Mouse (Mus musculus): ENCODE measurements around the gene Foxo1. TPM values are rescaled to one million over a fixed set of nuclear protein-coding genes. Genes with fewer than 3 reads are reported as not detected.

Foxo1 gene
- total and polyA plus RNA-seq, 2 experiments from 2014 or later = 3.6 to 5.8 TPM

DNA sequence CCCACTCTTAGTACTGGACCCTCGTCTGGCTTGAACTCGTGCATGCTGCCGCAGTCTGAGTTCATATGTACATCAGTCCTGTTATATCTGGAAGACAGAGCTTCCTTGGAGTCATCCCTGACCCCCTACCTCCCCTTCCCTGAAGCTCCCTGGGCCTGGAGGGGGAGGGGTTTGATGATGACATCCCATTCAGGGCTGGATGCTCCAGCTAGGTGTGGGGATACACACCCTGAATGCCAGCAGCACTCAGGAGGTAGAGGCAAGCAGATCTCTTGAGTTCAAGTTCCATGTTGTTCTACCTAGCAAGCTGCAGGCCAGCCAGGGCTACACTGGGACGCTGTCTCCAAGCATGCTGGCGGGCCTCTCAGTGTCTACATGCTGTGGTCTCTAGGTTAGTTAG is 56.9 kb downstream of the Foxo1 start:
- TF ChIP-seq CTCF (IDR thresholded peaks at IDR 0.05) = no peak
- no peak overlapping the region for H3K9ac ChIP-seq (replicated peaks; ENCODE audit: low read length, poor library complexity, severe bottlenecking)
- DNase-seq (ENCODE audit: low spot score) (no peak), ATAC-seq (ENCODE audit: low FRiP score) (no peak)
- H3K4me2 ChIP-seq (ENCODE audit: low read depth, low read length, poor library complexity, severe bottlenecking) = no peak overlapping the region
- 96% methylated on average over 5 of the region's 5 CpGs for WGBS
- H3K4me1 ChIP-seq (ENCODE audit: insufficient read depth, low read length) = no peaks in the 10 kb centered on the region; the same call in 1 of the 2 replicates
- H3K9me3 ChIP-seq (ENCODE audit: low read length) = no peaks in the 10 kb centered on the region
- H3K4me3 ChIP-seq (ENCODE audit: low read depth, low read length) = no peak overlapping the region
- no peaks in the 10 kb centered on the region for H3K36me3 ChIP-seq (ENCODE audit: insufficient read depth, low read length)
- no peaks in the 10 kb centered on the region for H3K27me3 ChIP-seq (ENCODE audit: insufficient read depth, low read length)
- H3K27ac ChIP-seq (ENCODE audit: low read depth, low read length) = no peak overlapping the region

DNA sequence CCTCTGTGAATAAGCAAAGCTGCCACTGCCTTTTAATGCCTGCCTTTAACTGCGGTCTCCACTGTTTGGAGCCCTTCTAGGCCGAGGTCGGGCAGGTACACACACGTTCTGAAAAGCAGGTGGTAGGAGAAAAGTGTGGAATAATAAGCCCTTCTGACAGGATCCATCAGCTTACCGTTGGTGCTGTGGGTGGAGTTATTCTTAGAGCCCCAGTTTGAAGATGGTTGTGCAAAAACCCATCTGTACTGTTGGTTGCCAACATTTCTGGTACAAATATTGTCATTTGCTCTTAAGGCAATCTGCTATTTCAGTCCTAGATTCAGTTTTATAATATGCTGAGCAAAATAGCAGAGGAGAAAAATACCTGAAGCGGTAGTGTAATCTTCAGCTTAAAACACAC is 58.6 kb downstream of the Foxo1 start:
- WGBS = 82% methylated on average over 6 of the region's 6 CpGs
- no peak overlapping the region for H3K9ac ChIP-seq (replicated peaks; ENCODE audit: low read length, poor library complexity, severe bottlenecking)

DNA sequence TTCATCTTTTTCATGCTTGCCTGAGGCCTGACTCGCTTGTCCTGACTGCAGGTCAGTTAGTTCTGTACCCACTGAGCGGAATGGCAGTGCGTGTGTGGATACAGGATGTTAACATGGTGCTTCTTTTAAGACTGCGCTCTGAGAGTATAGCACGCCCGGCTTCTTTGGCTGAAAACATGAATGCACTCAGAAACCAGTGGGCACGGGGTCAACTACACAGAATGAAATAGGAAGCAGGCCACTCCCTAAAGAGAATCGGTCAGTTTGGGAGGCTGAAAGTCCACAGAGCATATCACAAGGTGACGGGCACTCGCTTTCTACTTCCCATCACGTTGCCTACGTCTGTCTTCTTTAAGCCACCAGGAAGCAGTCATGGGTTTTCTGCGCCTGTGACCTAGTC is 59.0 kb downstream of the Foxo1 start:
- ATAC-seq (ENCODE audit: low FRiP score) (no peak), DNase-seq (ENCODE audit: low spot score) (no peak)
- no peaks in the 10 kb centered on the region; the same call in 1 of the 2 replicates for H3K4me1 ChIP-seq (ENCODE audit: insufficient read depth, low read length)
- no peak overlapping the region for H3K9ac ChIP-seq (replicated peaks; ENCODE audit: low read length, poor library complexity, severe bottlenecking)
- H3K4me2 ChIP-seq (ENCODE audit: low read depth, low read length, poor library complexity, severe bottlenecking) = no peak overlapping the region
- H3K27ac ChIP-seq (ENCODE audit: low read depth, low read length) = no peak overlapping the region
- H3K9me3 ChIP-seq (ENCODE audit: low read length) = no peaks in the 10 kb centered on the region
- no peak overlapping the region for H3K4me3 ChIP-seq (ENCODE audit: low read depth, low read length)
- H3K27me3 ChIP-seq (ENCODE audit: insufficient read depth, low read length) = no peaks in the 10 kb centered on the region
- no peaks in the 10 kb centered on the region for H3K36me3 ChIP-seq (ENCODE audit: insufficient read depth, low read length)
- TF ChIP-seq CTCF (IDR thresholded peaks at IDR 0.05) = no peak
- WGBS = 85% methylated on average over 13 of the region's 13 CpGs

More for the DNA sequence above, 58.6 kb downstream of the Foxo1 start:
- H3K4me3 ChIP-seq (ENCODE audit: low read depth, low read length) = no peak overlapping the region
- ATAC-seq (ENCODE audit: low FRiP score) (no peak), DNase-seq (ENCODE audit: low spot score) (no peak)
- TF ChIP-seq CTCF (IDR thresholded peaks at IDR 0.05) = no peak
- no peak overlapping the region for H3K4me2 ChIP-seq (ENCODE audit: low read depth, low read length, poor library complexity, severe bottlenecking)
- H3K4me1 ChIP-seq (ENCODE audit: insufficient read depth, low read length) = no peaks in the 10 kb centered on the region; the same call in 1 of the 2 replicates
- H3K27me3 ChIP-seq (ENCODE audit: insufficient read depth, low read length) = no peaks in the 10 kb centered on the region
- no peak overlapping the region for H3K27ac ChIP-seq (ENCODE audit: low read depth, low read length)
- H3K36me3 ChIP-seq (ENCODE audit: insufficient read depth, low read length) = no peaks in the 10 kb centered on the region
- no peaks in the 10 kb centered on the region for H3K9me3 ChIP-seq (ENCODE audit: low read length)

- no peak for TF ChIP-seq CTCF (IDR thresholded peaks at IDR 0.05)
- Histone ChIP-seq H3K4me3 (ENCODE audit: low read depth, low read length) (no peak overlapping the region), H3K36me3 (ENCODE audit: insufficient read depth, low read length) (no peaks in the 10 kb centered on the region), H3K9ac (replicated peaks; ENCODE audit: low read length, poor library complexity, severe bottlenecking) (no peak overlapping the region), H3K9me3 (ENCODE audit: low read length) (no peaks in the 10 kb centered on the region), H3K27ac (ENCODE audit: low read depth, low read length) (no peak overlapping the region), H3K4me1 (ENCODE audit: insufficient read depth, low read length) (no peaks in the 10 kb centered on the region), H3K4me2 (ENCODE audit: low read depth, low read length, poor library complexity, severe bottlenecking) (no peak overlapping the region), H3K27me3 (ENCODE audit: insufficient read depth, low read length) (no peaks in the 10 kb centered on the region)
- no peak for ATAC-seq (ENCODE audit: low FRiP score)
- 93% methylated on average over 1 of the region's 1 CpGs for WGBS
- DNase-seq (ENCODE audit: low spot score) = no peak
Measured at GRCm38 (mm10) chr3:52331709-52332108, 63.6 kb downstream of the Foxo1 start.

DNA sequence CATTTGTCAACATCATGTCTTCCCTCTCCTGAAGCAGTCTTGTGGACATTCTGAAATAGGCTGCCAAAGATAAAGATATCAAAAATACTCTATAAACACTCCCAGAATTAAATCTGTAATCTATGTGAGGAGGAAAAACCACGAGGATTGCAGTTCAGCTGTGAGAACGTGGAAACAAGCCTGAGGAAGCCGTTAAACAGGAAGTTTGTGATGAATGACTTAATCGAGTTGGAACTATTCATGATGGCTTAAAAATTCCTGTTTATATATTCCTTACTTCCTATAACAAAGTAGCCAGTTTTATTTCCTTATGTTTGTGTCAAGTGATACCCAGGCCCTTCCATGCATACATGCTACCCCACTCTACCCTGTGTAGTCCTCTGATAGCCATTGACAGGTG is 70.6 kb downstream of the Foxo1 start:
- no peak overlapping the region for H3K4me3 ChIP-seq (ENCODE audit: low read depth, low read length)
- DNase-seq (ENCODE audit: low spot score) (no peak), ATAC-seq (ENCODE audit: low FRiP score) (no peak)
- 78% methylated on average over 4 of the region's 4 CpGs for WGBS
- no peaks in the 10 kb centered on the region; the same call in 1 of the 2 replicates for H3K4me1 ChIP-seq (ENCODE audit: insufficient read depth, low read length)
- H3K27ac ChIP-seq (ENCODE audit: low read depth, low read length) = no peak overlapping the region
- no peak overlapping the region for H3K9ac ChIP-seq (replicated peaks; ENCODE audit: low read length, poor library complexity, severe bottlenecking)
- H3K27me3 ChIP-seq (ENCODE audit: insufficient read depth, low read length) = no peaks in the 10 kb centered on the region
- H3K4me2 ChIP-seq (ENCODE audit: low read depth, low read length, poor library complexity, severe bottlenecking) = no peak overlapping the region
- H3K9me3 ChIP-seq (ENCODE audit: low read length) = no peaks in the 10 kb centered on the region
- H3K36me3 ChIP-seq (ENCODE audit: insufficient read depth, low read length) = no peaks in the 10 kb centered on the region
- no peak for TF ChIP-seq CTCF (IDR thresholded peaks at IDR 0.05)

DNA sequence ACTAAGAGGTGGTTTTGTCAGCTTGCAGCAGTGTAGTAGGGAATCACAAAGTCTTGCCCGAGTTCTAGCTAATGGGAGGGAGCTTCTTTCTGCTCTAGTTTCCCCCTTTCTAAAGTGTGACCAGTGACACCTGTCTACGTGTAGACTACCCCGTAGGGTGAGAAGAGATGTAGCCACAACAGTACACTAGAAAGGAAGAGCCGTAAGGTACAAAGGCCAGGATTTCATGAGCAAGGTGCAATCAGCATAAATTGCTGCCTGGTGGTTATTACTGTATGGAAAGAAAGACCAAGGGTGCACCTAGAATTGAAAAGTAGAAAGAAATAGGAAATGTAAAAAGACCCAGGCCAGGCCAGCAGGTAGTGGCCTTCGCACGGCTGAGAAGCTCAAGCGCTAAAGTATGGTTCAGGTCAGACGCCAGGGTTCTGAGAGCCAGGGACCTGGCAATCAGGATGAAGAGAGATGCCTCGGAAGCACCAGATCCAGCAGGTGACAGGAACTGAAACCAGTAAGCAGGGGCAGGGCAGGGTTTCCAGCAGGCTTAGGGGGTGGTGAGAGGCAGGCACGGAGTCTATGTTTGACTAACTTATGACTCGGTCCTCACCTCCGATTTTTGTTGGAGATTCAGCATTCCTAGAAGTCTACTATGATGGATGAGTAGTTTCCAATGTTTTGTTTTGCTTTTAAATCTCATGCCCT is 72.3 kb downstream of the Foxo1 start:
- Histone ChIP-seq H3K27me3 (ENCODE audit: insufficient read depth, low read length) (no peaks in the 10 kb centered on the region), H3K36me3 (ENCODE audit: insufficient read depth, low read length) (no peaks in the 10 kb centered on the region), H3K9me3 (ENCODE audit: low read length) (no peaks in the 10 kb centered on the region), H3K9ac (replicated peaks; ENCODE audit: low read length, poor library complexity, severe bottlenecking) (no peak overlapping the region), H3K4me3 (ENCODE audit: low read depth, low read length) (no peak overlapping the region), H3K4me2 (ENCODE audit: low read depth, low read length, poor library complexity, severe bottlenecking) (no peak overlapping the region), H3K4me1 (ENCODE audit: insufficient read depth, low read length) (no peaks in the 10 kb centered on the region; the same call in 1 of the 2 replicates), H3K27ac (ENCODE audit: low read depth, low read length) (no peak overlapping the region)
- WGBS = 91% methylated on average over 12 of the region's 12 CpGs
- TF ChIP-seq CTCF (IDR thresholded peaks at IDR 0.05) = no peak
- no peak for ATAC-seq (ENCODE audit: low FRiP score)
- DNase-seq (ENCODE audit: low spot score) = no peak

Data from midbrain, postnatal 0 days (tissue).